16 mouse cellular contexts compared by ENCODE assay signal in the genomic region with DNA sequence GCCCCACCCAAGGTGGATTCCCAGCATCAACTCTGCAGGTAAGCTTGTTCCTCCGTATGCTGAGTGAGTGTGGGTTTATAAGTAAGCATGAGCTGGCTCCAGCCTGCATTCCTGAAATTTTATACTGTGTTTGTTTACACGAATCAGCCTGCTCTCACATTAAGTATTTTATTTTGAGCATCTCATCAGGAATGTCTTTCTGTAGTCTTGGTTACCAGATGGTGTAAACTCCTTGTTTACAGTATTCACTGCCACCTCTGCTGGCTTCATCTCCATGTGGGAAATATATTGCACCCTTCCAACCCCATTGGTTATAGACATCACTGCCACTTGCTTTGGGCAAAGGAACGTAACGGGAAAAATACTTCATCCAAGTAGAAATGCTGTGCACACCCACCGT.
"Had no signal": no experiment of that assay in that cellular context is flagged by ENCODE, and none has a peak within 500 bp of the region (broad histone marks: within the 10 kb centered on the region; RNA-seq: fewer than 3 reads in every experiment).

No protein-coding gene starts in this region.

- H3K9me3 ChIP-seq: kidney, embryonic 15.5 days; limb, embryonic 13.5 days; liver, embryonic 15.5 days; lung, embryonic 15.5 days; midbrain, embryonic 13.5 days; neural tube, embryonic 15.5 days had no signal

- H3K4me1 ChIP-seq: kidney, embryonic 15.5 days; liver, embryonic 15.5 days; midbrain, embryonic 13.5 days; neural tube, embryonic 15.5 days had no signal

- H3K4me2 ChIP-seq: kidney, embryonic 15.5 days; limb, embryonic 13.5 days; liver, embryonic 11.5 days; liver, embryonic 15.5 days; lung, embryonic 15.5 days; midbrain, embryonic 13.5 days; neural tube, embryonic 15.5 days had no signal

- ATAC-seq: intestine, embryonic 16.5 days; midbrain, embryonic 13.5 days had no signal

- H3K36me3 ChIP-seq: kidney, embryonic 15.5 days; limb, embryonic 13.5 days; liver, embryonic 15.5 days; lung, embryonic 15.5 days; midbrain, embryonic 13.5 days; neural tube, embryonic 15.5 days had no signal

- H3K27me3 ChIP-seq: kidney, embryonic 15.5 days; limb, embryonic 13.5 days; liver, embryonic 15.5 days; lung, embryonic 15.5 days; midbrain, embryonic 13.5 days; neural tube, embryonic 15.5 days had no signal

- H3K27ac ChIP-seq: kidney, embryonic 15.5 days; limb, embryonic 13.5 days; liver, embryonic 15.5 days; lung, embryonic 15.5 days; midbrain, embryonic 13.5 days; neural tube, embryonic 15.5 days; stomach, postnatal 0 days had no signal

- DNase-seq: kidney, adult 2 months; kidney, postnatal 14 days; left cerebral cortex, postnatal 4 days; right cerebral cortex, adult 18-20 months; right cerebral cortex, postnatal 25 days; thymus, postnatal 4 days had no signal

- H3K9ac ChIP-seq: kidney, embryonic 15.5 days; limb, embryonic 13.5 days; liver, embryonic 15.5 days; lung, embryonic 15.5 days; midbrain, embryonic 13.5 days; neural tube, embryonic 15.5 days had no signal

- H3K4me3 ChIP-seq: kidney, embryonic 15.5 days; limb, embryonic 13.5 days; liver, embryonic 15.5 days; lung, embryonic 15.5 days; midbrain, embryonic 13.5 days; myocyte; neural tube, embryonic 15.5 days had no signal
